Mouse (Mus musculus) heart, postnatal 0 days (tissue): ENCODE measurements around the gene Hsd17b13. TPM values are rescaled to one million over a fixed set of nuclear protein-coding genes. Genes with fewer than 3 reads are reported as not detected.

Source experiments
- ATAC-seq: fragments of 200-750 bp; cut with Nextera tagmentation; 2 replicates; pipeline ENCODE4 v1.8.0; 2017; ENCODE audit warnings: low read depth, moderate number of reproducible peaks, moderate library complexity; ENCODE audit not compliant: insufficient read depth
- DNase-seq: peaks from one replicate; pipeline ENCODE4 v3.0.0-alpha.2; 2016; ENCODE audit warnings: low spot score
- H3K27ac ChIP-seq: fragments of 300-500 bp; sonication (generic); 2 replicates; pipeline ENCODE4 v1.5.1; 2014; ENCODE audit warnings: low read depth, mild to moderate bottlenecking
- H3K27me3 ChIP-seq: fragments of 300-500 bp; sonication (generic); 2 replicates; pipeline ENCODE4 v1.6.1; 2014; ENCODE audit warnings: low read length, mixed read lengths; ENCODE audit not compliant: control insufficient read depth, insufficient read depth
- H3K36me3 ChIP-seq: fragments of 300-500 bp; sonication (generic); replicated peaks from 2 replicates; pipeline ENCODE4 v1.6.1; 2014; ENCODE audit warnings: low read length, mixed read lengths; ENCODE audit not compliant: control insufficient read depth, insufficient read depth
- H3K4me1 ChIP-seq: fragments of 300-500 bp; sonication (generic); 2 replicates; pipeline ENCODE4 v1.6.1; 2014; ENCODE audit warnings: antibody characterized with exemption; ENCODE audit not compliant: control insufficient read depth, insufficient read depth
- H3K4me2 ChIP-seq: fragments of 300-500 bp; sonication (generic); 2 replicates; pipeline ENCODE4 v1.6.1; 2014; ENCODE audit warnings: low read depth, mild to moderate bottlenecking, low read length, moderate library complexity
- H3K4me3 ChIP-seq: fragments of 300-500 bp; sonication (generic); 2 replicates; pipeline ENCODE4 v1.5.1; 2014; ENCODE audit warnings: low read depth, low read length
- H3K9ac ChIP-seq: fragments of 300-500 bp; sonication (generic); replicated peaks from 2 replicates; pipeline ENCODE4 v1.6.1; 2014; ENCODE audit warnings: low read depth, low read length, mixed read lengths
- H3K9me3 ChIP-seq: fragments of 300-500 bp; sonication (generic); replicated peaks from 2 replicates; pipeline ENCODE4 v1.6.1; 2016; ENCODE audit warnings: low read length; ENCODE audit not compliant: control insufficient read depth
- CTCF ChIP-seq: IDR thresholded peaks from 2 replicates; pipeline ENCODE4 v1.5.1; 2016; ENCODE audit warnings: antibody characterized with exemption, control low read depth, low read depth
- EP300 ChIP-seq: IDR thresholded peaks from 2 replicates; pipeline ENCODE4 v1.6.1; 2016; ENCODE audit warnings: antibody characterized with exemption, low read depth
- WGBS: fragments of 180-500 bp; shearing (Covaris S2); extraction: QIAGEN DNeasy Blood & Tissue Kit; methylation state at CpG from one replicate; pipeline ENCODE4 v1.1.7; 2014; 5-methylcytosine and 5-hydroxymethylcytosine counted together
- polyA plus RNA-seq: library from polyadenylated mRNA; unstranded; fragments of >200 nt; fragmentation: Nextera tagmentation; extraction: Ambion mirVana; gene quantifications from 2 replicates; pipeline ENCODE4 v1.2.1, GENCODE M21; 2015
- total RNA-seq: library from RNA; depleted of rRNA; stranded (reverse); fragments of >200 nt; gene quantifications from 2 replicates; pipeline ENCODE4 v1.2.3, GENCODE M21; 2014; ENCODE audit warnings: low replicate concordance

Gene Hsd17b13
- total and polyA plus RNA-seq, 2 experiments from 2014 or later, result 0.08 TPM; not detected in 1

GRCm38 (mm10) chr5:103927429-103928195 is 49.6 kb downstream of the Hsd17b13 start:
- Histone ChIP-seq H3K4me3 (peak overlapping the region; percentile 38), H3K9ac (peak overlapping the region; percentile 73), H3K9me3 (no peaks in the 10 kb centered on the region), H3K36me3 (no peaks in the 10 kb centered on the region), H3K27ac (peak overlapping the region; percentile 76), H3K4me2 (peak overlapping the region; percentile 69), H3K27me3 (no peaks in the 10 kb centered on the region), H3K4me1 (no peaks in the 10 kb centered on the region)
- WGBS, result 20% methylated on average over 27 of the region's 27 CpGs
- peak; percentile 97 for TF ChIP-seq CTCF
- no peak for TF ChIP-seq EP300
- DNase-seq (peak; percentile 90), ATAC-seq (peak; percentile 76)

DNA sequence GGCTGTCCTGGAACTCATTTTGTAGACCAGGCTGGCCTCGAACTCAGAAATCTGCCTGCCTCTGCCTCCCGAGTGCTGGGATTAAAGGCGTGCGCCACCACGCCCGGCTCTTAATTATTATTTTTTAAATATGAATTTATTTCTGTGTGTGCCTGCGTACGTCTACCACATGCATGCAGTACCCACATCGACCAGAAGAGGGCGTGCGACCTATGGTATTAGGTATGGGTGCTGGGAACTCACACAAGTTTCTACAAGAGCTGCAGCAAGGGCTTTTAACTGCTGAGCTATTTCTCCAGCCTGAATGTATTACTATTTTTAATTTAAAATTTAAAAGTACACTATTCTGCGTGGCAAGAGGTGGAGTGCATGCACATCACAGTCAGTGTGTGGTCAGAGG is 50.8 kb downstream of the Hsd17b13 start:
- no peak overlapping the region for H3K4me2 ChIP-seq
- H3K4me3 ChIP-seq, result no peak overlapping the region
- no peaks in the 10 kb centered on the region for H3K4me1 ChIP-seq
- DNase-seq, result no peak
- no peaks in the 10 kb centered on the region for H3K36me3 ChIP-seq
- no peaks in the 10 kb centered on the region for H3K27me3 ChIP-seq
- no peak for ATAC-seq
- WGBS, result 73% methylated on average over 12 of the region's 12 CpGs
- no peak overlapping the region for H3K27ac ChIP-seq
- H3K9me3 ChIP-seq, result no peaks in the 10 kb centered on the region
- no peak overlapping the region for H3K9ac ChIP-seq
- TF ChIP-seq EP300, result no peak
- peak; percentile 35 for TF ChIP-seq CTCF

DNA sequence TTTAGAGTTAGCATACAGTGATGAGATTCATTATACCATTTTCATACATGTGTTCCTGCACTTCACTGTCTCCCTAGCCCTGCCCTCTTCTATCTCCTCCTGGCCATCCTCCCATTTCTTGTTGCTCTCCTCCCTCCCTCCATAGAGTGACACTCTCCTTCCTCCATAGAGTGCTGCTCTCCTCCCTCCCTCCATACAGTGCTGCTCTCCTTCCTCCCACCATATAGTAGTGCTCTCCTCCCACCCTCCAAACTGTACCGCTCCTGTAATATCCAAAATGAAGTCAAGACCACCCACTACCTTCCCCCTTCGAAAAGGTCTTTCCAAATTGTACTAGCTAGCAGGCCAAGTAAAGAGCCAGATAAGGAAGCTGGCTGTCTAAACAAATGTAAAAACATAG is 53.5 kb downstream of the Hsd17b13 start:
- Histone ChIP-seq H3K4me3 (no peak overlapping the region), H3K27me3 (no peaks in the 10 kb centered on the region), H3K27ac (no peak overlapping the region), H3K9ac (no peak overlapping the region), H3K9me3 (no peaks in the 10 kb centered on the region), H3K4me2 (no peak overlapping the region), H3K36me3 (no peaks in the 10 kb centered on the region), H3K4me1 (no peaks in the 10 kb centered on the region)
- TF ChIP-seq CTCF (no peak), EP300 (no peak)
- no peak for DNase-seq
- 70% methylated on average over 2 of the region's 2 CpGs for WGBS
- no peak for ATAC-seq

DNA sequence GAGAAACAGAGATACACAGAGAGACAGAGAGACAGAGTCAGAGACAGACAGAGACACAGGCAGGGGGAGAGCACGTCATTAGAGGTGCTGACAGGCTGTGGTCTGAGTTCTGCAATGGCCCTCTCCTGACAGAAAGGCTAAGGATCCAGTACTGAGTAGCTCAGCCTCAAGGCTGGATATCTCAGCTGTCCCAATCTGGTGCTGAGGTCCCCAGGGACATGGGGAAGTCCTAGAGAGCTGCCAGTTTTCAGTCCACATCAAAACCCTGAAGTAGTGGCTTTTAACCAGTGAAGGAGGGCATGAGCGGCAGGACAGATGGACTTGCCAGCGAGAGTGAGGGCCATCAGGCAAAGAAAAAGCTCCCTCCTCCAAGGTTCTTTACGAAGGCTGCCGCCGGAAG is 54.1 kb downstream of the Hsd17b13 start:
- DNase-seq (no peak), ATAC-seq (no peak)
- no peaks in the 10 kb centered on the region for H3K27me3 ChIP-seq
- no peak overlapping the region for H3K4me3 ChIP-seq
- 74% methylated on average over 6 of the region's 6 CpGs for WGBS
- TF ChIP-seq EP300 (no peak), CTCF (no peak)
- H3K36me3 ChIP-seq, result no peaks in the 10 kb centered on the region
- no peaks in the 10 kb centered on the region for H3K9me3 ChIP-seq
- no peak overlapping the region for H3K4me2 ChIP-seq
- no peaks in the 10 kb centered on the region for H3K4me1 ChIP-seq
- H3K27ac ChIP-seq, result no peak overlapping the region
- H3K9ac ChIP-seq, result no peak overlapping the region

- DNase-seq, result no peak
- 72% methylated on average over 5 of the region's 5 CpGs for WGBS
Measured at GRCm38 (mm10) chr5:103922436-103922835, 54.8 kb downstream of the Hsd17b13 start.

DNA sequence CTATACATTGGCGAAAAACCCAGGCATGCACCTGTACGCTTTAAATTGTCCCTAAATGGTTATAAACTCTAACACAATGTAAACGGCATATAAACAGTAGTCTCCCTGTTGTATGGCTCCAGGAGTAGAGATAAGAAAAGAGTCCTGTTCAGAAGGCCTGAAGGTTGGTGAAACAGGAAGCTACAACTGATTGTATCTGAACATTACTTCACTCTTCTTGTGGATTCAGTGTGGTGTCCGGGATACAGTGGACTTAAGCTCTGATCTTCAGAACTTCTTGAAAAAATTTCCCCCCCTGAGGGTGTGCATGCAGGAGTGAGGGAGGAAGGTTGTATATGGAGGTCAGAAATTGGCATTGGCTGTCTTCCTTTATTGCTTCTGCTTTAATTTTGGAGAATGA is 57.7 kb downstream of the Hsd17b13 start:
- no peaks in the 10 kb centered on the region for H3K36me3 ChIP-seq
- no peak overlapping the region for H3K27ac ChIP-seq
- ATAC-seq (no peak), DNase-seq (no peak)
- H3K27me3 ChIP-seq, result no peaks in the 10 kb centered on the region
- no peak for TF ChIP-seq EP300
- no peak for TF ChIP-seq CTCF
- WGBS, result 63% methylated on average over 4 of the region's 4 CpGs
- H3K9me3 ChIP-seq, result no peaks in the 10 kb centered on the region
- no peaks in the 10 kb centered on the region for H3K4me1 ChIP-seq
- H3K4me3 ChIP-seq, result no peak overlapping the region
- no peak overlapping the region for H3K9ac ChIP-seq
- no peak overlapping the region for H3K4me2 ChIP-seq

More at GRCm38 (mm10) chr5:103922436-103922835, 54.8 kb downstream of the Hsd17b13 start:
- Histone ChIP-seq H3K4me2 (no peak overlapping the region), H3K4me1 (no peaks in the 10 kb centered on the region), H3K9ac (no peak overlapping the region), H3K4me3 (no peak overlapping the region), H3K27ac (no peak overlapping the region), H3K9me3 (no peaks in the 10 kb centered on the region), H3K27me3 (no peaks in the 10 kb centered on the region), H3K36me3 (no peaks in the 10 kb centered on the region)
- no peak for ATAC-seq
- TF ChIP-seq EP300 (no peak), CTCF (no peak)
